Comparison of ENCODE assay signal across 30 mouse cellular contexts in the genomic region with DNA sequence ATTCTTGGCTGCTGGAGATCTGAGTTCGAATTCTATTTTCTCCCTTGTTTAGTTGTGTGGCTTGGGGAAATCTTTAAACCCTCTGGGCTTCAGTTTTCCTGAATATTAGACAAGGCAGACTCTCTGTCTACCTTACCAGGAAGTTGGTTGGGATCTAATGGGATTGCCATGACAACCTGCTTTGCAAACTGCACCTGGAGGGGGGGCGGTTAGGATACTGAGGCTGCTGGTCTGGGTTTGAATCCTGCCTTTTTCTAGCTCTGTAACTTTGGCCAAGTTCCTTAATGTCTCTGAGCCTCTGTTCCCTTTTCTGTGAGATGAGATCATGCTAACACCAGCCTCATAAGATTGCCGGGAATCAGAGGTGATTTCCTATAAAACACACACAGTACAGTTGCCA. TPM values are rescaled to one million over a fixed set of nuclear protein-coding genes. Genes with fewer than 3 reads are reported as not detected.
DNase-seq lines count a peak whose midpoint lies in the region; ATAC-seq lines count a peak whose summit lies in the region.
"Had no signal": no experiment of that assay in that cellular context is flagged by ENCODE, and none has a peak within 500 bp of the region (broad histone marks: within the 10 kb centered on the region; RNA-seq: fewer than 3 reads in every experiment).

No protein-coding gene starts in this region.

- H3K36me3 ChIP-seq in hindbrain, embryonic 15.5 days: no peaks in the 10 kb centered on the region
- H3K36me3 ChIP-seq in hindbrain, embryonic 10.5 days: peaks cover 5% of the 10 kb centered on the region; the same call in 1 of the 2 replicates
- peaks cover 10% of the 10 kb centered on the region for H3K36me3 ChIP-seq in neural tube, embryonic 15.5 days
- H3K36me3 ChIP-seq: embryonic facial prominence, embryonic 12.5 days; forebrain, embryonic 15.5 days; heart, embryonic 12.5 days had no signal

- H3K4me1 ChIP-seq in hindbrain, embryonic 15.5 days (replicated peaks): peaks cover 42% of the 10 kb centered on the region
- H3K4me1 ChIP-seq in hindbrain, embryonic 10.5 days (replicated peaks): peaks cover 42% of the 10 kb centered on the region
- H3K4me1 ChIP-seq in neural tube, embryonic 15.5 days: peaks cover 44% of the 10 kb centered on the region

- no peak overlapping the region for H3K27ac ChIP-seq in hindbrain, embryonic 15.5 days (replicated peaks)
- H3K27ac ChIP-seq in hindbrain, embryonic 10.5 days: no peak overlapping the region
- no peak overlapping the region for H3K27ac ChIP-seq in neural tube, embryonic 15.5 days (replicated peaks)
- H3K27ac ChIP-seq: embryonic facial prominence, embryonic 12.5 days; forebrain, embryonic 15.5 days; macrophage had no signal

- no peaks in the 10 kb centered on the region for H3K27me3 ChIP-seq in hindbrain, embryonic 15.5 days
- 0 out of 2 replicates have a peak, but pooled peaks cover 3% of the 10 kb centered on the region for H3K27me3 ChIP-seq in hindbrain, embryonic 10.5 days (ENCODE audit: insufficient read depth, poor library complexity, severe bottlenecking)
- no peaks in the 10 kb centered on the region for H3K27me3 ChIP-seq in neural tube, embryonic 15.5 days (replicated peaks)
- H3K27me3 ChIP-seq: embryonic facial prominence, embryonic 12.5 days; forebrain, embryonic 15.5 days had no signal

- no peak overlapping the region for H3K4me3 ChIP-seq in hindbrain, embryonic 15.5 days
- no peak overlapping the region for H3K4me3 ChIP-seq in hindbrain, embryonic 10.5 days
- H3K4me3 ChIP-seq in neural tube, embryonic 15.5 days (replicated peaks): no peak overlapping the region
- H3K4me3 ChIP-seq: erythroblast, embryonic 14.5 days; heart, embryonic 12.5 days; myocyte had no signal

- H3K9ac ChIP-seq in hindbrain, embryonic 15.5 days: 0 out of 2 replicates have a peak overlapping the region, but pooled peaks have one; percentile 29
- H3K9ac ChIP-seq in neural tube, embryonic 15.5 days (replicated peaks): no peak overlapping the region
- H3K9ac ChIP-seq: liver, postnatal 0 days had no signal

- 0 out of 2 replicates have a peak overlapping the region, but pooled peaks have one; percentile 5 for H3K4me2 ChIP-seq in hindbrain, embryonic 15.5 days
- peak overlapping the region; percentile 77 for H3K4me2 ChIP-seq in neural tube, embryonic 15.5 days
- H3K4me2 ChIP-seq: heart, embryonic 12.5 days; liver, embryonic 11.5 days had no signal

- H3K9me3 ChIP-seq in hindbrain, embryonic 15.5 days: no peaks in the 10 kb centered on the region
- H3K9me3 ChIP-seq in hindbrain, embryonic 10.5 days: no peaks in the 10 kb centered on the region
- H3K9me3 ChIP-seq in neural tube, embryonic 15.5 days (replicated peaks): no peaks in the 10 kb centered on the region
- H3K9me3 ChIP-seq: embryonic facial prominence, embryonic 12.5 days; forebrain, embryonic 15.5 days; heart, embryonic 12.5 days had no signal

- ATAC-seq in hindbrain, embryonic 15.5 days (ENCODE audit: low FRiP score, low read depth): no peak
- no peak for ATAC-seq in neural tube, embryonic 15.5 days (ENCODE audit: low FRiP score)
- ATAC-seq: CD4-positive, CD25-positive, alpha-beta regulatory T cell, adult 4 months; forebrain, embryonic 15.5 days; intestine, postnatal 0 days; liver, postnatal 0 days; lung, postnatal 0 days had no signal

- WGBS in hindbrain, embryonic 15.5 days: 86% methylated on average over 3 of the region's 3 CpGs
- 95% methylated on average over 3 of the region's 3 CpGs for WGBS in hindbrain, embryonic 10.5 days
- 91% methylated on average over 3 of the region's 3 CpGs for WGBS in neural tube, embryonic 15.5 days

- DNase-seq in cerebellum, adult 9-10 months: peak; percentile 53
- DNase-seq in cerebellum, postnatal 4 days (ENCODE audit: low spot score in 2 of 2): no peak
- no peak for DNase-seq in hindbrain, embryonic 10.5 days (ENCODE audit: low spot score)
- no peak for DNase-seq in neural tube, embryonic 10.5 days (ENCODE audit: extremely low spot score, low spot score)
- DNase-seq in adrenal gland, adult 2 months: no peak
- DNase-seq in frontal cortex, postnatal 36 days (ENCODE audit: low spot score in 2 of 2): no peak
- DNase-seq: cerebellum, adult 11 months; gastrocnemius, postnatal 25 days; heart, adult 18-20 months; heart, postnatal 10 days; kidney, postnatal 36 days; layer of hippocampus, adult 9-11 months; left cerebral cortex, postnatal 4 days; liver, postnatal 0 days; thymus, adult 18-20 months; thymus, postnatal 36 days had no signal

RNA-seq across cellular contexts. Expression of a gene that starts 1.6 kb away (rescaled TPM):
- polyA plus RNA-seq in hindbrain, embryonic 15.5 days (2015; fragmentation: Nextera tagmentation; extraction: Ambion mirVana): 21.5 and 22.4 TPM in 2 replicates
- polyA plus RNA-seq in hindbrain, embryonic 10.5 days (2016; fragmentation: Nextera tagmentation; extraction: Ambion mirVana): 15.2 and 21.6 TPM in 2 replicates
- 20.2 and 25.4 TPM in 2 replicates for polyA plus RNA-seq in neural tube, embryonic 15.5 days (2015; fragmentation: Nextera tagmentation; extraction: Ambion mirVana)
- 100 to 1,000 TPM in 1 of 2 experiments, 10 to 100 TPM in 1; 79.6 to 102 TPM for total RNA-seq in adrenal gland, adult 2 months (2021)
- polyA plus RNA-seq in adrenal gland, adult 2 months (2012; rRNA removed): 52.2 and 54.0 TPM in 2 replicates

RNA-seq across cellular contexts. Expression of a gene that starts 1.9 kb away (rescaled TPM):
- 63.4 and 72.5 TPM in 2 replicates for polyA plus RNA-seq in hindbrain, embryonic 15.5 days (2015; fragmentation: Nextera tagmentation; extraction: Ambion mirVana)
- 5.0 and 8.5 TPM in 2 replicates for polyA plus RNA-seq in hindbrain, embryonic 10.5 days (2016; fragmentation: Nextera tagmentation; extraction: Ambion mirVana)
- 66.0 and 70.8 TPM in 2 replicates for polyA plus RNA-seq in neural tube, embryonic 15.5 days (2015; fragmentation: Nextera tagmentation; extraction: Ambion mirVana)
- 1 to 10 TPM; 5.0 to 6.9 TPM for total RNA-seq in adrenal gland, adult 2 months (2021)
- 8.5 and 11.4 TPM in 2 replicates for polyA plus RNA-seq in adrenal gland, adult 2 months (2012; rRNA removed)
- polyA plus RNA-seq: CD4-positive, CD25-positive, alpha-beta regulatory T cell, adult 4 months had no signal

RNA-seq across cellular contexts. Expression of a gene that starts 22.1 kb away (rescaled TPM):
- polyA plus RNA-seq in hindbrain, embryonic 15.5 days (2015; fragmentation: Nextera tagmentation; extraction: Ambion mirVana): 9.7 and 10.5 TPM in 2 replicates
- polyA plus RNA-seq in hindbrain, embryonic 10.5 days (2016; fragmentation: Nextera tagmentation; extraction: Ambion mirVana): 7.4 and 7.8 TPM in 2 replicates
- polyA plus RNA-seq in neural tube, embryonic 15.5 days (2015; fragmentation: Nextera tagmentation; extraction: Ambion mirVana): 9.8 and 11.6 TPM in 2 replicates
- total RNA-seq in adrenal gland, adult 2 months (2021): 10 to 100 TPM; 45.5 to 46.2 TPM
- 83.9 and 86.5 TPM in 2 replicates for polyA plus RNA-seq in adrenal gland, adult 2 months (2012; rRNA removed)

RNA-seq across cellular contexts. Expression of a gene that starts 37.1 kb away (rescaled TPM):
- polyA plus RNA-seq in hindbrain, embryonic 15.5 days (2015; fragmentation: Nextera tagmentation; extraction: Ambion mirVana): not detected in 2 replicates
- polyA plus RNA-seq in hindbrain, embryonic 10.5 days (2016; fragmentation: Nextera tagmentation; extraction: Ambion mirVana): not detected in 2 replicates
- not detected in 2 replicates for polyA plus RNA-seq in neural tube, embryonic 15.5 days (2015; fragmentation: Nextera tagmentation; extraction: Ambion mirVana)
- total RNA-seq in adrenal gland, adult 2 months (2021): 1 to 10 TPM; 2.2 to 4.6 TPM
- polyA plus RNA-seq in adrenal gland, adult 2 months (2012; rRNA removed): not detected in 2 replicates
- polyA plus RNA-seq: embryonic facial prominence, embryonic 12.5 days; erythroblast, embryonic 14.5 days; forebrain, embryonic 15.5 days; heart, embryonic 12.5 days; intestine, postnatal 0 days; kidney, embryonic 14.5 days; liver, embryonic 11.5 days; lung, postnatal 0 days; stomach, embryonic 16.5 days had no signal

RNA-seq across cellular contexts. Expression of a gene that starts 46.0 kb away (rescaled TPM):
- polyA plus RNA-seq in hindbrain, embryonic 15.5 days (2015; fragmentation: Nextera tagmentation; extraction: Ambion mirVana): 20.0 and 20.1 TPM in 2 replicates
- polyA plus RNA-seq in hindbrain, embryonic 10.5 days (2016; fragmentation: Nextera tagmentation; extraction: Ambion mirVana): 16.5 and 18.7 TPM in 2 replicates
- polyA plus RNA-seq in neural tube, embryonic 15.5 days (2015; fragmentation: Nextera tagmentation; extraction: Ambion mirVana): 17.8 and 19.5 TPM in 2 replicates
- total RNA-seq in adrenal gland, adult 2 months (2021): 10 to 100 TPM; 36.0 to 42.6 TPM
- polyA plus RNA-seq in adrenal gland, adult 2 months (2012; rRNA removed): 12.6 and 15.9 TPM in 2 replicates
